Mouse (Mus musculus): ENCODE data around the gene Ppp1r9b. TPM values are rescaled to one million over a fixed set of nuclear protein-coding genes. Genes with fewer than 3 reads are reported as not detected.

Gene Ppp1r9b
- polyA plus RNA-seq, 1 experiment from 2014 or later, result 15.7 TPM

DNA sequence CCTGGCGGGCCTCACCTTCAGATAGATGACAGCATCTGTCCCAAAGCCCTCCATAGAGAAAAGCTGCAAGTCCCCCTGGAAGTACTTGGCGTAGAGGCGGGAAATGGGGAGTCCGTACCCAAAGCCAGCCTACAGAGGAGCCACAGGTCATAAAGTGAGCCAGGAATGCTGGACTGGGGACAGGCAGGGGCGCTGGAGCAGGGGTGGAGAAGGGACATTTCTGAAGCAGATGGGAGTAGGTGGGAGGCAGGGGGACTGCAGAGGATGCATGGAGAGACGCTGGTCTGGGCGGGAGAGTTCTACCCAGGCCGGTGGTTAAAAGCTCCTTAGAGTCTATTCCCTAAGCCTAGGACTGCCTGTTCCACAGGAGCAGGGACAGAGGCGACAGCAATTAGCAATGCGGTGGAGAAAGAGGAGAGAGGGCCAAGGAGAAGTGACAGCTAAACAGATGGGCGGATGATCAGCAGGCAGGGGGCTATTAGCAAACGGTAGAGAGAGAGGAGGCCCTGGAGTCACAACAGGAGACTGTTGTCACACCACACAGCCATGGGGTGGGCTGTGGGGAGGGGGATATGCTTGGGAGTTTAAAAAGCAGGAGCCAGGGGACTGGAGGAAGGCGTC lies 37.1 kb downstream of the Ppp1r9b start:
- WGBS, result 46% methylated on average over 13 of the region's 13 CpGs
- no peak for ATAC-seq (ENCODE audit: low FRiP score, low read depth)
- H3K27me3 ChIP-seq, result no peaks in the 10 kb centered on the region
- H3K9ac ChIP-seq (replicated peaks), result no peak overlapping the region
- H3K4me2 ChIP-seq (replicated peaks), result no peak overlapping the region
- H3K4me1 ChIP-seq, result no peaks in the 10 kb centered on the region
- H3K36me3 ChIP-seq, result peaks cover 34% of the 10 kb centered on the region
- H3K27ac ChIP-seq (replicated peaks), result 0 out of 2 replicates have a peak overlapping the region, but pooled peaks have one; percentile 20
- no peak overlapping the region for H3K4me3 ChIP-seq
- H3K9me3 ChIP-seq, result no peaks in the 10 kb centered on the region

DNA sequence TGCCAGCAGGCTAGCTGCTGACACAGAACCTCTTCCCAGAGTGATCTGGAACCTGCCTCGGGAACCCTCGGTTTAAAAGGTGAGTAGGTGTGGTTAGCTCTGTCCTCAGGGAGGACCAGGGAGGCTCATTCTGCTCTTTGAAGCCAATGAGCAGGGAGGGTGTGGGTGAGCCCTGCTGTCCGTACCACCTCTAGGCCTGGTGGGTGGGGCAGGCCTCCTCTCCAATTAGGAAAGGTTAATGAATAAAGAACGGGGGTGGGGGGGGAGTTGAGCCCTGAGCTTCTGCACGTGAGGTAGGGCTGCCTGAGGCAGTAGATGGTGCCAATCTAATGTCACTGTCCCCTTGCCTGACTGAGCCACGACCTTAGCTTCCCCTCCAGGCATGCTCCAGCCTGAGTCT lies 42.1 kb downstream of the Ppp1r9b start:
- H3K27ac ChIP-seq (replicated peaks), result no peak overlapping the region
- 47% methylated on average over 6 of the region's 6 CpGs for WGBS

DNA sequence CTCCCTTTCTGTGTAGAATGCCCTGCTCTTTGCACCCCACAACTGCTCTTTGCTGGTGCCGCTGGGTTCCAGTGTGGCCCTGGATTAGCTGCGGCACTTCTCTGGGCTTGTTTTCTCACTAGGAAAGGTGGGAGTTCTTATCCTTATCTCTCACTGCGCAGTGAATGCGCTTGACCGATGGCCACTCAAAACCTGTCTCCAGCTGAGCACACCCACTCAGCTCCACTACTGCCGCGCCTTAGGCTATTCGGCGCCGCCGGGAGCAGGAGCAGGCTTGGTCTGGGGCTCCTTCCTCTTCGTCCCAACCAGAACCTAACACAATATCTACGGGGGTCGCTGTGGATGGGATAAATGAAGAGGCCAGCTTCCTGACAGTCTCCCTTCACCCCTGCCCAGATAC lies 42.8 kb downstream of the Ppp1r9b start:
- H3K27me3 ChIP-seq, result no peaks in the 10 kb centered on the region; the same call in 1 of the 2 replicates
- H3K9me3 ChIP-seq, result no peaks in the 10 kb centered on the region
- ATAC-seq (ENCODE audit: low FRiP score, low read depth), result no peak
- WGBS, result 73% methylated on average over 14 of the region's 14 CpGs
- no peak overlapping the region for H3K27ac ChIP-seq (replicated peaks)
- no peak overlapping the region for H3K9ac ChIP-seq (replicated peaks)
- H3K4me1 ChIP-seq, result no peaks in the 10 kb centered on the region
- H3K4me2 ChIP-seq (replicated peaks), result no peak overlapping the region
- H3K36me3 ChIP-seq, result no peaks in the 10 kb centered on the region
- no peak overlapping the region for H3K4me3 ChIP-seq

More for the DNA sequence above, 42.1 kb downstream of the Ppp1r9b start:
- Histone ChIP-seq H3K4me3 (no peak overlapping the region), H3K9ac (replicated peaks) (no peak overlapping the region), H3K9me3 (no peaks in the 10 kb centered on the region), H3K36me3 (no peaks in the 10 kb centered on the region), H3K4me2 (replicated peaks) (no peak overlapping the region), H3K27me3 (no peaks in the 10 kb centered on the region; the same call in 1 of the 2 replicates), H3K4me1 (no peaks in the 10 kb centered on the region)
- ATAC-seq (ENCODE audit: low FRiP score, low read depth), result no peak

DNA sequence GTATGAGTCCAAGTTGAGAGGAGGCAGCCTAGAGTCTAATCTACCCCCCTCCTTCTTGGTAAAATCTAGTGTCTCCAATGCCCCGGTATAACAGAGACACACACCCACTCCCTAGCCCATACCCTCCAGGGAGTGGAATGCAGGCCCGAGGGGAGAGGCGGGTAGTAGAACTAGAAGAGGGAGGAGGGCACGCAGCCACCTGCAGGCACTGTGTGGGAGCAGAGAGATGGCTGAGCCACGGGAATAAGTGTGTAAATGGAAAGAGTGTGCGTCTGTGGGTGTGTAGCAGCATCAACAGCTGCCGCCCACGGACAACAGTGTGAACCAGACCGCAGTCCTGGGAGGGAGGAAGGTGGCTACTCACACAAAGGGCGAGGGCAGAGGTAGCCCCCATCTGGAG lies 44.1 kb downstream of the Ppp1r9b start:
- Histone ChIP-seq H3K4me1 (no peaks in the 10 kb centered on the region), H3K27ac (replicated peaks) (no peak overlapping the region), H3K4me3 (no peak overlapping the region), H3K36me3 (no peaks in the 10 kb centered on the region), H3K27me3 (peaks cover 6% of the 10 kb centered on the region), H3K4me2 (replicated peaks) (no peak overlapping the region), H3K9me3 (no peaks in the 10 kb centered on the region), H3K9ac (replicated peaks) (no peak overlapping the region)
- no peak for ATAC-seq (ENCODE audit: low FRiP score, low read depth)
- WGBS, result 74% methylated on average over 10 of the region's 10 CpGs

DNA sequence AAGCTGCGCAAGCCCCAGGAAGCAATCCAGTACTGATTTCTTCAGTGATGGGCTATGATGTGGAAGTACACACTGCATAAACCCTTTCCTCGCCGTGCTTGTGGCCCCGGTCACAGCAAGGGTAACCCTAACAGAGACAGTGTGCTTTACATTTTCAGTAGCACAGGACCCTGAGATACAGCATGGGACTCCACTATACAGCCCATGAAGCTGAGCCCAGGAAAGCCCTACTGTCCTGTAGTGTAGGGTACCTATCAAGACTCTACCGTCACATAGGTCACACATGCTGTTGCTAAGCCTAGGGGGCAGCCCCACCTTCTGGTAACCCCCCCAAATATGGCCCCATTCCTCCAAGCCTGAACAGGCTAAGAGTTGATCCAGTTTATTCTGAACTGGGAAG lies 45.7 kb downstream of the Ppp1r9b start:
- Histone ChIP-seq H3K27me3 (peaks cover 12% of the 10 kb centered on the region), H3K4me1 (peaks cover 9% of the 10 kb centered on the region), H3K4me2 (replicated peaks) (no peak overlapping the region), H3K4me3 (no peak overlapping the region), H3K9ac (replicated peaks) (no peak overlapping the region), H3K36me3 (no peaks in the 10 kb centered on the region), H3K9me3 (no peaks in the 10 kb centered on the region), H3K27ac (replicated peaks) (no peak overlapping the region)
- ATAC-seq (ENCODE audit: low FRiP score, low read depth), result no peak
- 94% methylated on average over 5 of the region's 5 CpGs for WGBS

DNA sequence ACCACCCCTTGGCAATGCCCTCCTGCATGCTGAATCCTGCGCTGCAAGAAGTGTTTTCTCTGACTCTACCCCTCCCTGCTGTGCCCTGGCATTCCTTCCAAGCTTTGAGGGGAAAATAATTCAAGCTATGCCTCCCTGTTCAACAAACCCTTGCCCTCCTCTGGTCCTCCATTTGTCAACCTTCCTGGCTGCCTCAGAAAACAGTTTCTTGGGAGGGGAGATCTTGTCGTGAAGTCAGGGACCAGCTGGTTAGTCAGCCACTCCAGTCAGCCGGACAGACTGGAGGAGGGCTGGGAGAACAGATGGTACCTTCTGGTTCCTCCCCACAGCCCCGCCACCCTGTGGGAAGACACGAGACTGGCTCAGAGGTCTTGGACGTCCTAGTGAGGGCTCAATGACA lies 46.5 kb downstream of the Ppp1r9b start:
- WGBS, result 74% methylated on average over 6 of the region's 6 CpGs
- Histone ChIP-seq H3K9ac (replicated peaks) (no peak overlapping the region), H3K4me2 (replicated peaks) (no peak overlapping the region), H3K27me3 (peaks cover 12% of the 10 kb centered on the region), H3K4me1 (peaks cover 16% of the 10 kb centered on the region), H3K27ac (replicated peaks) (no peak overlapping the region), H3K4me3 (no peak overlapping the region), H3K9me3 (no peaks in the 10 kb centered on the region), H3K36me3 (no peaks in the 10 kb centered on the region)
- no peak for ATAC-seq (ENCODE audit: low FRiP score, low read depth)

DNA sequence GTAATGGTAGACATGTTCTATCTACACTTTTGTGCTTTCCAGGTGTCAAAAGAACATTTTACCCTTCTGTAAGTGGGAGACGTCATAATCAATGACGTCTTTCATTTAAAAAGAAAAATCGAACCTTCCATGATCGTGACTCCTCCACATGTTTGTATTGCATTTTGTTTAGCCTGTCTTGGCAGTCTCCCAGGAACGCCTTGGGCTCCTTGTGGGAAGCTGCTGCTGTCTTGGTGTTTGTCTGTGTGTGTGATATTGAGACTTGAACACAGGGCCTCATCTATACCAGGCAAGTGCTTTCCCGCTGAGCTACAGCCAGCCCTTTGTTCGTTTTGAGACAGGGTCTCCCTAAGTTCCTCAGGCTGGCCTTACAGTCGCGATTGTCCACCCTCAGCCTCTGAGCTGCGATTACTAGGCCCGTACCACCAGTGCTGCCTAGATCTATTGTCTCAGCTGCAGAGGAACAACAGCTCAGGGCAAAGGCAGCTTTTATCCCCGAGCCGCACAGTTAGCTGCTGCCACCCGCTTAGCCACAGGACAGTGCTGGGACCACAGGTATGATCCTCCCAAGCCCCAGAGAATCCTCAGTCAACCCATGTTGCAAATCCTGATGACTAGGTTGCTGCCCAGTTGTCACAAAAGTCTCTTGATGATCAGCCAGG lies 47.5 kb downstream of the Ppp1r9b start:
- H3K4me3 ChIP-seq, result no peak overlapping the region
- H3K4me2 ChIP-seq (replicated peaks), result no peak overlapping the region
- H3K4me1 ChIP-seq, result peaks cover 16% of the 10 kb centered on the region
- no peaks in the 10 kb centered on the region for H3K36me3 ChIP-seq
- WGBS, result 70% methylated on average over 14 of the region's 14 CpGs
- H3K27ac ChIP-seq (replicated peaks), result no peak overlapping the region
- peaks cover 12% of the 10 kb centered on the region for H3K27me3 ChIP-seq
- H3K9ac ChIP-seq (replicated peaks), result no peak overlapping the region
- H3K9me3 ChIP-seq, result no peaks in the 10 kb centered on the region
- ATAC-seq (ENCODE audit: low FRiP score, low read depth), result no peak

DNA sequence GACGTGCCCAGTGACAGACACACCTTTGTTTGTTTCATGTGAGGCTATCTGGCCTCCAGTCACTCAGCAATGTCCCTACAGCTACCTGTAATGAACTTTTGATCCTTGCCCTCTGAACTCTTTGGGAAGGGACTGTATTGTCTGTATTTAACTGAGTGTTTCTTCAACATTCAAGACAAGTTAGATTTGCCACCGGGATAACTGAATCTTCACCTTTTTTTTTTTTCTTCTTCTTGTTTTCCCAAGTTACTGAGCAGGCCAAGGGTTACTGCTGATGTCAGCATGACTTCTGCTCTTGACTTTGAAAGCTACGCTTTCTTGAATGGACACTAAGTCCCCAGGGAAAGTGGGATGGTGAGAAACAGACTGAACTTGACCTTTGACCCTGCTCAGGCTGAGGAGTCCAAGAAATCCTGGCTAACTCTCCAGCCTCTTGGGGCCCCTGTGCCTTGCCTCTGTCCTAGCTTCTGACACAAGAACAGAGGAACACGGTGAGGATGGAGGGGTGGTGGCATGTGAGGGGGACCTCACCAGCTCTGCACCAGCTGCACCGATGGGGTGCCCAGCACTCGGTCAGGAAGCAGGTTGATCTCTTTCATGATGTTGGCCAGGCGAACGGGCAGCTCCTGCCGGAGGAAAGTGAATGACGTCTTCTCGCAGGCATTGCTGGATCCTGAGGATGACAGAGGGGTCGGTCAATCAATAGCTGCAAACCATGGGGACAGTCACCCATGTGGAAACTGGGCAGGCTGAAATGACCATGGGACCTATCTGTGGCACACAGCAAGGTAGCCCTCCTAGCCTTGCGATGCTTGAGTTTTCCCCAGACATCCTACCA lies 48.2 kb downstream of the Ppp1r9b start:
- H3K9ac ChIP-seq (replicated peaks), result no peak overlapping the region
- H3K4me3 ChIP-seq, result no peak overlapping the region
- H3K4me2 ChIP-seq (replicated peaks), result no peak overlapping the region
- peaks cover 12% of the 10 kb centered on the region for H3K27me3 ChIP-seq
- no peak for ATAC-seq (ENCODE audit: low FRiP score, low read depth)
- H3K4me1 ChIP-seq, result peaks cover 16% of the 10 kb centered on the region
- no peak overlapping the region for H3K27ac ChIP-seq (replicated peaks)
- no peaks in the 10 kb centered on the region for H3K9me3 ChIP-seq
- no peaks in the 10 kb centered on the region for H3K36me3 ChIP-seq
- WGBS, result 84% methylated on average over 13 of the region's 13 CpGs

DNA sequence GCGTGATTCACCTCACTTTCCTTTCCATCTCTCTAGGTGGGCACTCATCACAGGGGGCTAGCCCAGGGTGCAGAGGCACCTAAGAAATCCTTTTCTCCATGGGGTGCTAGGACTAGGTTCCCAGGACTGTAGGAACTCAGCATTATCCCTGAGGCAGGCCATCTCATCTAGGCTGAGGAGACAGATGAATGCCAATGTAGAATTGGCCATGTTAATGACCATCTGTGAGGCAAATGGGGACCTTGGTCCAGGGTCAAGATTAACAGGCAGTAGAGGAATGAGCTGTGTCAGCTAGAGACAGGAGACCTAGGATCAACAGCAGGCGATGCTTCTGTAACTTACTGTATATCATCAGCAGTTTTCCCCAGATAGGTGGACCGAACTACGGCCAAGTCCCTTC lies 48.9 kb downstream of the Ppp1r9b start:
- H3K4me1 ChIP-seq, result peaks cover 16% of the 10 kb centered on the region
- H3K27ac ChIP-seq (replicated peaks), result no peak overlapping the region
- H3K9me3 ChIP-seq, result no peaks in the 10 kb centered on the region
- no peak overlapping the region for H3K4me3 ChIP-seq
- H3K27me3 ChIP-seq, result peaks cover 12% of the 10 kb centered on the region
- no peaks in the 10 kb centered on the region for H3K36me3 ChIP-seq
- peak overlapping the region; percentile 96 for H3K4me2 ChIP-seq (replicated peaks)
- no peak for ATAC-seq (ENCODE audit: low FRiP score, low read depth)
- 82% methylated on average over 4 of the region's 4 CpGs for WGBS
- H3K9ac ChIP-seq (replicated peaks), result no peak overlapping the region

DNA sequence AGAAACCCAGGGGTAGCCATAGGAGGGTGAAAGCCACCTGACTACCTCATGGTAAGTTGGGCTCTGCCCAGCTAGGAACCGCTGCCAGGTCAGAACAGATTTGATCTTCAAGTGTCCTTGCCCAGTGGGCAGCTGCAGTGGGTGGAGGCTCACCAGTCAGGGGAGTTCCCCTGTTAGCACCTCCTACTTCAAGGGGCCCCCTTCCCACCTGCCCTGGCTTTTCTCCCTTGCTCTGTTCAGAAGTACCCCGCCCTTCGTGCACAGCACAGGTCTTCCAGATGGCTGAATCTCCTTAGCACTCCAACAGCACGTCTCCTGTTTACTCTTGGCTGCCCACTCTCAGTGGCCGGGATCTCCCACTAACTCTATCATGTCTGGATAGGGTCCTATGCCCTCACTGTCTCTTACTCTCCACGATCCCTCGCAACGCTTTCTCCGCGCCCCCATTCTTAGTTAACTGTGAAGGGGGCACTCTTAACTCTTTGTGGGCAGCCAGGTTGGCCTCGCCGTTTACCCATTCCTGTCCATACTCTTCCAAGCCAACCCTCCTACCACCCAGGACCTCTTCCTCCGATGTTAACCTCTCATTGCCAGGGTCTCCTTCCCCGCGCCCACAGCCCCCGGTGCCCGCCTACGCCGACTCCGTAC lies 49.8 kb downstream of the Ppp1r9b start:
- H3K9ac ChIP-seq (replicated peaks), result peak overlapping the region; percentile 76
- peak overlapping the region; percentile 96 for H3K4me2 ChIP-seq (replicated peaks)
- H3K27ac ChIP-seq (replicated peaks), result 0 out of 2 replicates have a peak overlapping the region, but pooled peaks have one; percentile 27
- peaks cover 16% of the 10 kb centered on the region for H3K4me1 ChIP-seq
- no peaks in the 10 kb centered on the region for H3K36me3 ChIP-seq
- peak overlapping the region; percentile 61 for H3K4me3 ChIP-seq
- H3K9me3 ChIP-seq, result no peaks in the 10 kb centered on the region
- WGBS, result 1% methylated on average over 20 of the region's 20 CpGs
- peak; percentile 10; the same call in 1 of the 2 replicates for ATAC-seq (ENCODE audit: low FRiP score, low read depth)
- H3K27me3 ChIP-seq, result peaks cover 16% of the 10 kb centered on the region

DNA sequence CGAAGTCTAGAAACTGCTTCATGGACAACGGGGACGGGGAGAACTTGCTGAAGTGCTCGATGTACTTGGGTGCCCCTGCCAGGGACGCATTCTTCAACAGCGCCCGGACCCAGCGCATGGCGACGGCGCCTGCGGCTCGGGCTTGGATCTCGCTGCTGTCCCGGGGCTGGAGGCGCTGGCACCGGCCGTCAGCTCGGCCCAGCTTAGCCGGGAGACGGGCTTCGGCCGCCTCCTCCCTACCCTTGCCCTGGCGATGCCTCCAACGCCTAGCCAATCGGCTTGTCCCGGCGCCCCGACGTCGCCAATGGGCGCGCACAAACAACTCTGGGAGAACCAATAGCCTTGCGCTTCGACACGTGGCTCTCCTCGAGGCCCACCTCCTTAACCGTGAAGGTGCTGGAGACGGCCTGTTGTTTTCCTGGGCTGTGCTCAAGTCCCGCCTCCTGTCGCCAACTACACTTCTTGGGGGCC lies 50.3 kb downstream of the Ppp1r9b start, which contains the start of gene Pdk2:
Gene Pdk2, minus strand, starts transcription at position 216 of the 471 bp plus-strand sequence.
- peak; percentile 97 for ATAC-seq (ENCODE audit: low FRiP score, low read depth)
- Histone ChIP-seq H3K4me2 (replicated peaks) (peak within 1 kb of the TSS; percentile 96), H3K9me3 (no peaks in the 10 kb centered on the region), H3K27ac (replicated peaks) (0 out of 2 replicates have a peak within 1 kb of the TSS, but pooled peaks have one; percentile 27), H3K4me1 (peaks cover 16% of the 10 kb centered on the region), H3K27me3 (peaks cover 21% of the 10 kb centered on the region), H3K9ac (replicated peaks) (peak within 1 kb of the TSS; percentile 76), H3K4me3 (peak within 1 kb of the TSS; percentile 61), H3K36me3 (no peaks in the 10 kb centered on the region)
- WGBS, result under 1% methylated on average over 41 of the region's 41 CpGs
